Mouse (Mus musculus) adrenal gland, postnatal 10 days (tissue): Measurements from ENCODE around the gene Olfr1497. TPM values are rescaled to one million over a fixed set of nuclear protein-coding genes. Genes with fewer than 3 reads are reported as not detected.
"Not testable (repeated sequence)": the region's sequence is repeated elsewhere in the genome, so short reads cannot be mapped to it uniquely, and the experiment has no call there.

Source experiments
- DNase-seq: peaks from one replicate; pipeline ENCODE4 v3.0.0; 2021; ENCODE audit warnings: mixed read lengths
- long read RNA-seq, 2 experiments: library from polyadenylated mRNA; stranded (forward); transcript quantifications; one replicate each; pipeline ENCODE4 v2.0.0; 2021
- total RNA-seq, 2 experiments: library from RNA; stranded (reverse); gene quantifications; 2 replicates each; pipeline ENCODE4 v1.2.3; 2021

The Olfr1497 gene
- not detected for total RNA-seq
- long read RNA-seq, experiment 1 = 0 reads
- long read RNA-seq, experiment 2 = 0 reads

GRCm38 (mm10) chr19:13798102-13798501 is at the start of gene Olfr1497:
TSS of gene Olfr1497 (minus strand) at chr19:13798202.
- no peak for DNase-seq

DNA sequence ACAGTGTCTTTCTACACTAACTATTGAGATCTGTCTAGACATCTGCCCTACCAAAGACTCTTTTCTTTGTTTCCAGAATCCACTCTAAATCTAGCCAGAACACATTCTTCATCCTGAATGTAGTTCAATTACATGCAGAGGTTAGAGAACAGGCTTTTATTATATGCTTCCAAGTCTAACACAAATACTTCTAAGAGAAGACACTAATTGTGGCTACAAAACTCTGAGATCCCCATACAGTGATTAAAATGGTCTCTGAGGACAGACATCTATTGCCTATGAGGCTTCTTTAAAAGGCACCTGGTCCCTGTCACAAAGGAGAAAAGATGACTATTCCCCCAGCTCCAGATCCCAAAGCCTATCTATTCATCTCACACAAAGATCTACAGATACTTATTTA is 32.4 kb upstream of the Olfr1497 start, which contains the start of gene Olfr1500:
Gene Olfr1500, minus strand, starts transcription at position 101 of the 400 bp plus-strand sequence.
- no peak for DNase-seq

GRCm38 (mm10) chr19:13828447-13828846 is 30.4 kb upstream of the Olfr1497 start:
- no peak for DNase-seq

GRCm38 (mm10) chr19:13820847-13821246 is 22.8 kb upstream of the Olfr1497 start:
- no peak for DNase-seq

DNA sequence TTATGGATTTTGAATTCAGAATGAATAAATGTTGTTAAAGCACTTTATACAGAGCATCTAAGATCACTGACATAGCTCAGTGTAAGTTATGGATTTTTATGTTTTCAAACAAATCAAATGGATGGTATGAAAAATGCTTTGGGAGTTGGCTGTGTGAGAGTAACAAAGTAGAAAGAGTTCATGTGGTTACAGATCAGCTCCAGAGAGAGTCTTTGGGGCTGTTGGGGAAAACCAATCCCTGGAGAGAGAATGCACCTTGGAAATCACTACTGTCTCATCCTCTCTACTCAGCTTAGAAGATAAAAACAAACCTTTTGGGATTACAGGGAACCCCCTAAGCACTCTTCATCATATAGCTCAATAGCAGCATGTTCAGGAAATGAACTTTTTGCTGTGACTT is 21.3 kb upstream of the Olfr1497 start, which contains the start of gene Olfr1499:
Gene Olfr1499, minus strand, starts transcription at position 101 of the 400 bp plus-strand sequence.
- no peak for DNase-seq

- DNase-seq = no peak
Observed at GRCm38 (mm10) chr19:13818827-13819226, 20.8 kb upstream of the Olfr1497 start.

DNA sequence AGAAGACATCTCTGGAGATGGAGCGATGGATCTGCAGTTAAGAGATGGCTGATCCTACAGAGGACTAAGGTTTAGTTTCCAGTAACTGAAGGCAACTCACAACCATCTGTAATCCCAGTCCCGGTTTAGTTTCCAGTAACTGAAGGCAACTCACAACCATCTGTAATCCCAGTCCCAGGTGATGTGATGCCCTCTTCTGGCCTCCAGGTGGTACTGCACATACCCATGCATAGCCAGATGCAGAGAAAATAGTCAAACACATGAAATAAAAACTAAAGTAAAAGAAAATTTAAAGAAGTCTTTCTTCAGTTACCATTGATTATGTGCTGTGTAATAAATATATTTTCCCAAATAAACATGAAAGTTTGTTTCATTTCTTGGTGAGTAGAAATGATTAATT is 14.8 kb upstream of the Olfr1497 start:
- no peak for DNase-seq

DNA sequence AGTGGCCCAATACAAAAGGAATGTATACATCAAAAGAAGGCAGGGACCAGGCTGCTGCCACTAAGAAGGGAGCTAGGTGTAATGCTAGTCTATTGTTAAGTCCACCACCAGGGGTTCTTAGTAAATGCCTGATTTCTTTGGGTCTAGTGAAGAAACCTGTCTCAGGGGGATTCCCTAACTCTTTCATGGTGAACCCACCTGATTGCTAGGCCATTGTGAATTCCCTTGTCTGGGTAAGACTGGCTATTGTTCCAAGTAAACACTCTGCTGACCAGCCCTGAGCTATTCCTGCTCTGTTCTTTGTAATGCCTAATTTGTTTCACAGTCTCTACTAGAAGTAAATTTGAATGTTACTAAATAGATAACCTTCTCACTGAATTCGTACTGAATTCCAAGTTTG is 7.5 kb upstream of the Olfr1497 start:
- not testable (repeated sequence) for DNase-seq

DNA sequence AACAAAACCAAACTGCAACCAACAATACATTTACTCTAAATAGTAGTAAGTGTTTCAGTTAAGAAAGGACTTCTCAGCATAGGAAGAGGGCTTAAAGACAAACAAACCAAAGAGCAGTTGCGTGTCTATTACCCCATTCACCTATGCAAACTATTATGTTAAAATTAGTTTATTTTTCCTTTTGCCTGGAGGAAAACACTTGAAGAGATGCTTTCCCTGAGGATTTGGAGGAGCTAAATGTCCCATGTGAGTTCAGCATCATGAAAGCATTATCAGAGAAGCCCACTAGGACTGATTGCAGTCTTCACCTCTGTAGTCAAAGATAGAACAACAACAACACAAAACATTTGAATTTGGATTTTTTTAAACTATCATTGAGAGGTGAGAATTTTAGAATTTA is 20.4 kb downstream of the Olfr1497 start, which contains the start of gene Olfr1496:
Gene Olfr1496, plus strand, starts transcription at position 301 of the 400 bp plus-strand sequence.
- DNase-seq = no peak

GRCm38 (mm10) chr19:13768565-13769276 is 29.3 kb downstream of the Olfr1497 start:
- DNase-seq = no peak

- DNase-seq = no peak
Observed at GRCm38 (mm10) chr19:13764306-13764705, 33.7 kb downstream of the Olfr1497 start, which contains the start of gene Olfr1495. TSS of gene Olfr1495 (plus strand) at chr19:13764606.

GRCm38 (mm10) chr19:13749366-13749765 is 48.6 kb downstream of the Olfr1497 start:
- no peak for DNase-seq

Other genes with a start within 250 kb of the Olfr1497 start
- gene Olfr1484, start 214.7 kb downstream of the Olfr1497 start, total RNA-seq = not detected
- gene Olfr1487, start 180.8 kb downstream of the Olfr1497 start, total RNA-seq = not detected
- gene Olfr1489, start 166.6 kb downstream of the Olfr1497 start, total RNA-seq = not detected
- gene Olfr1490, start 147.1 kb downstream of the Olfr1497 start, total RNA-seq = not detected
- gene Olfr1491, start 100.9 kb downstream of the Olfr1497 start, total RNA-seq = not detected
- gene Olfr1493-ps1, start 74.9 kb downstream of the Olfr1497 start, total RNA-seq = not detected
- gene Olfr1494, start 58.5 kb downstream of the Olfr1497 start, total RNA-seq = not detected
- not detected for gene Olfr1495, start 33.6 kb downstream of the Olfr1497 start, total RNA-seq
- not detected for gene Olfr1496, start 20.3 kb downstream of the Olfr1497 start, total RNA-seq
- gene Olfr1499, start 21.2 kb upstream of the Olfr1497 start, total RNA-seq = not detected
- not detected for gene Olfr1500, start 32.3 kb upstream of the Olfr1497 start, total RNA-seq
- not detected for gene Olfr1501, start 52.5 kb upstream of the Olfr1497 start, total RNA-seq
- not detected for gene Olfr1502, start 63.6 kb upstream of the Olfr1497 start, total RNA-seq
- gene Olfr1504, start 99.7 kb upstream of the Olfr1497 start, total RNA-seq = not detected
- not detected for gene Olfr1505, start 115.3 kb upstream of the Olfr1497 start, total RNA-seq